Mouse (Mus musculus) left cerebral cortex, postnatal 4 days (tissue): ENCODE data around the gene 1700028K03Rik. TPM values are rescaled to one million over a fixed set of nuclear protein-coding genes. Genes with fewer than 3 reads are reported as not detected.
A peak's percentile ranks its signal among the peaks of the same experiment; 100 is the strongest.

Experiments
- DNase-seq: peaks from one replicate; pipeline ENCODE4 v3.0.0-alpha.2; 2022
- intact Hi-C: fragments of 180-260 bp; cut with DNase I; formaldehyde crosslinking; loops from one replicate; pipeline ENCODE4 v1.15.1; 2025
- total RNA-seq, 2 experiments: library from RNA; stranded (reverse); gene quantifications; 2 replicates each; pipeline ENCODE4 v1.2.3; 2021

1700028K03Rik gene
- total RNA-seq, 2 experiments from 2014 or later: 0.30 to 0.32 TPM

- intact Hi-C loops: no loop called here
- DNase-seq: no peak
These were observed 919 bp upstream of the 1700028K03Rik start for GRCm38 (mm10) chr5:107533590-107533989.

GRCm38 (mm10) chr5:107541696-107542095 lies 7.2 kb downstream of the 1700028K03Rik start:
- DNase-seq: no peak
- intact Hi-C loops: no loop called here

GRCm38 (mm10) chr5:107545927-107546326 lies 11.4 kb downstream of the 1700028K03Rik start:
- intact Hi-C loops: no loop called here
- DNase-seq: no peak

GRCm38 (mm10) chr5:107547955-107548354 lies 13.4 kb downstream of the 1700028K03Rik start:
- DNase-seq: no peak
- intact Hi-C loops: no loop called here

GRCm38 (mm10) chr5:107548444-107548843 lies 13.9 kb downstream of the 1700028K03Rik start:
- intact Hi-C loops: no loop called here

GRCm38 (mm10) chr5:107554336-107554735 lies 19.8 kb downstream of the 1700028K03Rik start:
- intact Hi-C loops: no loop called here
- no peak for DNase-seq

More at GRCm38 (mm10) chr5:107548444-107548843, 13.9 kb downstream of the 1700028K03Rik start:
- DNase-seq: no peak

GRCm38 (mm10) chr5:107556969-107557368 lies 22.5 kb downstream of the 1700028K03Rik start:
- intact Hi-C loops: no loop called here
- no peak for DNase-seq

- no peak for DNase-seq
- intact Hi-C loops: no loop called here
These were observed 34.6 kb downstream of the 1700028K03Rik start for GRCm38 (mm10) chr5:107569148-107569547.

GRCm38 (mm10) chr5:107597301-107598077 lies 63.0 kb downstream of the 1700028K03Rik start, which contains the start of the genes Rpap2 and Glmn:
TSS of gene Rpap2 (plus strand) at chr5:107597373.
TSS of gene Glmn (minus strand) at chr5:107597888.
- DNase-seq: peak; percentile 85
- intact Hi-C loops: no loop called here

- no peak for DNase-seq
- intact Hi-C loops: no loop called here
These were observed 63.9 kb downstream of the 1700028K03Rik start for GRCm38 (mm10) chr5:107598380-107598779.

Other genes starting within 250 kb of the 1700028K03Rik start
- 1 to 10 TPM; 6.7 to 8.7 TPM for gene Tgfbr3, start 245.1 kb upstream of the 1700028K03Rik start, total RNA-seq
- 10 to 100 TPM; 11.0 to 12.8 TPM for gene Brdt, start 203.6 kb upstream of the 1700028K03Rik start, total RNA-seq
- 10 to 100 TPM; 15.4 to 15.7 TPM for gene Ephx4, start 132.0 kb upstream of the 1700028K03Rik start, total RNA-seq
- gene Lpcat2b, start 103.2 kb upstream of the 1700028K03Rik start, total RNA-seq: not detected
- 10 to 100 TPM; 61.9 to 64.8 TPM for gene Btbd8, start 96.7 kb upstream of the 1700028K03Rik start, total RNA-seq
- under 1 TPM; 0.32 to 0.48 TPM for gene Gm42669, start 27.1 kb upstream of the 1700028K03Rik start, total RNA-seq
- gene Rpap2, start 62.7 kb downstream of the 1700028K03Rik start, total RNA-seq: 10 to 100 TPM; 19.9 to 21.8 TPM
- 10 to 100 TPM; 25.8 to 27.7 TPM for gene Glmn, start 63.2 kb downstream of the 1700028K03Rik start, total RNA-seq
- gene Gfi1, start 191.3 kb downstream of the 1700028K03Rik start, total RNA-seq: under 1 TPM in 1 of 2 experiments, not detected in 1; 0.36 TPM